Mouse (Mus musculus): Measurements from ENCODE around the gene Ankrd55. TPM values are rescaled to one million over a fixed set of nuclear protein-coding genes. Genes with fewer than 3 reads are reported as not detected.

Gene Ankrd55
- total RNA-seq (2014; rRNA removed) = 16.5 and 25.5 TPM in 2 replicates
- polyA plus RNA-seq (2015; fragmentation: Nextera tagmentation; extraction: Ambion mirVana) = 12.0 and 12.4 TPM in 2 replicates

DNA sequence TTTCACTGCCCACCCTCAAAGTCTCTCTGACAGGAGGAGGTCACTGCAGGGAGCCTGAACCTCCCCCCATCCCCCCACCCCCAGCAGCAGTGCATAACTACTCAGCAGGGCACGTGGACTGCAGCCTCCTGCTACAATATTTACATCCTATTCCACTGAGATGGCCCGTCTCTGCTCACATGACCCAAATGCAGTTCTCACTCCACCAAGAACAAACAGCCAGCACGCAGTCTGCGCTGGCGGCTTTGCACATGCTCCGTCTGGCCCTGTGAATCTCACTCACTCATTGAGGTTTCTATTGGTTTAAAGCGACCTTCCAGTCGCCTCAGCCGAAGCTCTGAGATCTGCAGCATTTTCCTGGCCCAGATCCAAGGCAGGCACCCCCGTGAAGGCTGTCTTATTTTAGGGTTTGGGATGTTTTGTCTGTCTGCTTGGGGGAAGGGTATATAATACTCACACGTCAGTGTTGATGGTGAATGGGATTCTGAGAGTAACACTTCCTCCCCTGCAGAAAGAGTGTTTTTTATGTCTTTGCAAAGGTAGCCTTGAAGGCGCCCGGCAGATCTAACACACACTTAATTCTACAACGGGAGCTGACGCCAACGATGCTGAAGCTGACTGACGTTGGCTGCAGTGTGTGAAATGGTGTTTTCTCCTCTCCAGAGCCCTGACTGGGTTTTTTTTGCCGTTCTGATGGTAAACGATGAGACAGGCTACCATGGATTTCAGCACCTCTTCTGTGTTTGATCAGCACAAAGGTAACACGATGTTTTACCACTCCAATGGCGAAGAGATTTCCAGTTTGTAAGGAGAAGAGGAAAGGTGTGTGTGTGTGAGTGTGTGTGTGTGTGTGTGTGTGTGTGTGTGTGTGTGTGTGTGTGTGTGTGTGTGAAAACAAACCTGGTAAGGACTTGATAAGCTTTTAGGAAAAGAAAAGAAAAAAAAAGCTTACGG lies at the start of gene Ankrd55:
TSS of gene Ankrd55 (plus strand) at position 227 of the 954 bp plus-strand sequence.
- H3K4me1 ChIP-seq (ENCODE audit: insufficient read depth, low read length) = peaks cover 9% of the 10 kb centered on the region; the same call in 1 of the 2 replicates
- H3K9ac ChIP-seq (replicated peaks; ENCODE audit: low read length) = peak within 1 kb of the TSS; percentile 48
- ATAC-seq = peak; percentile 96
- peak; percentile 91 for DNase-seq (ENCODE audit: low spot score)
- H3K27ac ChIP-seq = peak within 1 kb of the TSS; percentile 87
- H3K36me3 ChIP-seq (ENCODE audit: insufficient read depth, low read length) = no peaks in the 10 kb centered on the region
- H3K9me3 ChIP-seq (ENCODE audit: low read length) = no peaks in the 10 kb centered on the region
- WGBS = 15% methylated on average over 22 of the region's 22 CpGs
- peak within 1 kb of the TSS; percentile 57 for H3K4me2 ChIP-seq (ENCODE audit: low read depth, low read length)
- H3K27me3 ChIP-seq (ENCODE audit: insufficient read depth, low read length) = no peaks in the 10 kb centered on the region
- TF ChIP-seq CTCF (IDR thresholded peaks at IDR 0.05; ENCODE audit: low read depth) = no peak
- H3K4me3 ChIP-seq (ENCODE audit: low read length) = peak within 1 kb of the TSS; percentile 41

DNA sequence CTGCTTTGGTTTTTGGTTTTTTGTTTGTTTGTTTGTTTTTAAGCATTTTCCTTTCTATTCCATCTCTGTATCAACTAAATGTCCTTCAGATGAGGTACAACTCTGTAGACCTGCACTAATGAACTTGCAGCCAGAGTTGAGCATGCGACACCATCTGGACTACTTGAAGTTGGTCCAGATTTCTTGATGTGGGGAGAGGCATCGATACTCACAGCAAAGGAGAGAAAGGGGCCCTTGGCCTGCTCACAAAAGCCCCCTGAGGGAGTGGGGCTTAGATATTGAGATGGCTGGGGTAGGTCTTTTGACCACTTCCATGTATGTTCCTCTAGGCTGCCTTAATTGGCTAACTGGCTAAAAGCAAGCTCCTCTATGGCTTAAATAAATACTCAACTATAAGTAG lies 49.0 kb upstream of the Ankrd55 start:
- Histone ChIP-seq H3K27me3 (ENCODE audit: insufficient read depth, low read length) (no peaks in the 10 kb centered on the region), H3K4me2 (ENCODE audit: low read depth, low read length) (no peak overlapping the region), H3K9me3 (ENCODE audit: low read length) (no peaks in the 10 kb centered on the region), H3K9ac (replicated peaks; ENCODE audit: low read length) (no peak overlapping the region), H3K4me3 (ENCODE audit: low read length) (no peak overlapping the region), H3K4me1 (ENCODE audit: insufficient read depth, low read length) (no peaks in the 10 kb centered on the region), H3K27ac (no peak overlapping the region), H3K36me3 (ENCODE audit: insufficient read depth, low read length) (no peaks in the 10 kb centered on the region)
- WGBS = 68% methylated on average over 2 of the region's 2 CpGs
- ATAC-seq (no peak), DNase-seq (ENCODE audit: low spot score) (no peak)
- TF ChIP-seq CTCF (IDR thresholded peaks at IDR 0.05; ENCODE audit: low read depth) = no peak

GRCm38 (mm10) chr13:112241431-112241830 lies 46.8 kb upstream of the Ankrd55 start:
- Histone ChIP-seq H3K4me3 (ENCODE audit: low read length) (no peak overlapping the region), H3K36me3 (ENCODE audit: insufficient read depth, low read length) (no peaks in the 10 kb centered on the region), H3K27me3 (ENCODE audit: insufficient read depth, low read length) (no peaks in the 10 kb centered on the region), H3K4me1 (ENCODE audit: insufficient read depth, low read length) (no peaks in the 10 kb centered on the region), H3K27ac (no peak overlapping the region), H3K9ac (replicated peaks; ENCODE audit: low read length) (no peak overlapping the region), H3K9me3 (ENCODE audit: low read length) (no peaks in the 10 kb centered on the region), H3K4me2 (ENCODE audit: low read depth, low read length) (no peak overlapping the region)
- DNase-seq (ENCODE audit: low spot score) = no peak
- TF ChIP-seq CTCF (IDR thresholded peaks at IDR 0.05; ENCODE audit: low read depth) = no peak
- 8% methylated on average over 8 of the region's 8 CpGs for WGBS
- ATAC-seq = no peak

DNA sequence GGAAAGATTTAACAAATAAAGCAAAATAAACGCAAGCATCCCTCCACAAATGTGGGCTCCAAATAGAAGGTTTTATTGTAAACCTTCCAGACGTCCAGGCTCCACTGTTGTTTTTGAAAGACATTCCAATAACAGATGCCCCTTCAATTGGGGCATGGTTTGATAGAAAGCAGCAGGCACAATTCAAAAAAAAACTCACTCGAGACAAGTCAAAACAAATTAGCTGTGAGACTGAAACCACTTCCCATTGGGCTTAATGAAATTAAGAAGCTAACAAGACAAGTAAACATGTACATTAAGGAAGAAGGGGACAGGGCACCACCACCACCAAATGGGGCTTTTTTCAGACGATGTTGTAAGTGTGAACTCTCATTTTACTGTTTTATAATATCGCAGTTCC lies 43.1 kb upstream of the Ankrd55 start:
- no peak for TF ChIP-seq CTCF (IDR thresholded peaks at IDR 0.05; ENCODE audit: low read depth)
- H3K4me3 ChIP-seq (ENCODE audit: low read length) = no peak overlapping the region
- no peaks in the 10 kb centered on the region for H3K9me3 ChIP-seq (ENCODE audit: low read length)
- 72% methylated on average over 5 of the region's 5 CpGs for WGBS
- DNase-seq (ENCODE audit: low spot score) (no peak), ATAC-seq (no peak)
- H3K4me1 ChIP-seq (ENCODE audit: insufficient read depth, low read length) = no peaks in the 10 kb centered on the region
- H3K4me2 ChIP-seq (ENCODE audit: low read depth, low read length) = no peak overlapping the region
- no peak overlapping the region for H3K9ac ChIP-seq (replicated peaks; ENCODE audit: low read length)
- H3K27ac ChIP-seq = no peak overlapping the region
- H3K27me3 ChIP-seq (ENCODE audit: insufficient read depth, low read length) = no peaks in the 10 kb centered on the region
- no peaks in the 10 kb centered on the region for H3K36me3 ChIP-seq (ENCODE audit: insufficient read depth, low read length)

DNA sequence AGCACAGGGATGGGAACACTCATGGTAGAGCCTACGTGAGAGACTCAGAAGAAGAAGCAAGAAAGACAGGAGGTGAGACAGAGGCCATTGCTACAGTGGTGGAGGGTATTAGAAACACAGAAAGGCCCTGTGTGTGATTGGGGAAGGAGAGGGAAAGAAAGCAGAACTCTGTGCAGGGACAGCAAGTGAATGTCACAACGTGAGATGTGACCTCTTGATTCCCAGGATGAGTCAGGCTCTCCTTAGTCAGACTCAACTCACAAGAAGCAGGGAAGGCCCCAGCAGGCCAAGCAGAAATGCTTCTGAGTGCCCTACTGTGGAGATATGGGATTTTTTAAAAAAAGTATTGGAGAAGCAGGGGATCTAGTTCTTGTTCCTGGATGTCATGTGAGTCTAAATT lies 36.8 kb upstream of the Ankrd55 start:
- no peak for TF ChIP-seq CTCF (IDR thresholded peaks at IDR 0.05; ENCODE audit: low read depth)
- no peak for ATAC-seq
- Histone ChIP-seq H3K9ac (replicated peaks; ENCODE audit: low read length) (no peak overlapping the region), H3K4me3 (ENCODE audit: low read length) (no peak overlapping the region), H3K4me1 (ENCODE audit: insufficient read depth, low read length) (no peaks in the 10 kb centered on the region), H3K9me3 (ENCODE audit: low read length) (no peaks in the 10 kb centered on the region), H3K36me3 (ENCODE audit: insufficient read depth, low read length) (no peaks in the 10 kb centered on the region), H3K27ac (no peak overlapping the region), H3K27me3 (ENCODE audit: insufficient read depth, low read length) (no peaks in the 10 kb centered on the region), H3K4me2 (ENCODE audit: low read depth, low read length) (no peak overlapping the region)
- no peak for DNase-seq (ENCODE audit: low spot score)
- 67% methylated on average over 2 of the region's 2 CpGs for whole genome bisulfite sequencing

GRCm38 (mm10) chr13:112252012-112252411 lies 36.2 kb upstream of the Ankrd55 start:
- Histone ChIP-seq H3K4me1 (ENCODE audit: insufficient read depth, low read length) (no peaks in the 10 kb centered on the region), H3K9me3 (ENCODE audit: low read length) (no peaks in the 10 kb centered on the region), H3K4me3 (ENCODE audit: low read length) (no peak overlapping the region), H3K4me2 (ENCODE audit: low read depth, low read length) (no peak overlapping the region), H3K27me3 (ENCODE audit: insufficient read depth, low read length) (no peaks in the 10 kb centered on the region), H3K9ac (replicated peaks; ENCODE audit: low read length) (no peak overlapping the region), H3K36me3 (ENCODE audit: insufficient read depth, low read length) (no peaks in the 10 kb centered on the region), H3K27ac (no peak overlapping the region)
- WGBS = 82% methylated on average over 3 of the region's 3 CpGs
- DNase-seq (ENCODE audit: low spot score) (no peak), ATAC-seq (no peak)
- TF ChIP-seq CTCF (IDR thresholded peaks at IDR 0.05; ENCODE audit: low read depth) = no peak
